Mouse (Mus musculus) forebrain, embryonic 10.5 days (tissue): ENCODE measurements around the gene Sf3a1. TPM values are rescaled to one million over a fixed set of nuclear protein-coding genes. Genes with fewer than 3 reads are reported as not detected.

Source experiments
- DNase-seq: peaks from one replicate; pipeline ENCODE4 v3.0.0-alpha.2; 2017; ENCODE audit warnings: low spot score; ENCODE audit errors: extremely low spot score
- H3K27ac ChIP-seq: fragments of 300-500 bp; sonication (generic); 2 replicates; pipeline ENCODE4 v1.5.1; 2016; ENCODE audit warnings: mild to moderate bottlenecking
- H3K27me3 ChIP-seq: fragments of 300-500 bp; sonication (generic); 2 replicates; pipeline ENCODE4 v1.6.1; 2016; ENCODE audit warnings: mild to moderate bottlenecking; ENCODE audit not compliant: poor library complexity, severe bottlenecking
- H3K36me3 ChIP-seq: fragments of 300-500 bp; sonication (generic); replicated peaks from 2 replicates; pipeline ENCODE4 v1.6.1; 2016; ENCODE audit warnings: mild to moderate bottlenecking, moderate library complexity
- H3K4me1 ChIP-seq: fragments of 300-500 bp; sonication (generic); 2 replicates; pipeline ENCODE4 v1.6.1; 2016
- H3K4me3 ChIP-seq: fragments of 300-500 bp; sonication (generic); 2 replicates; pipeline ENCODE4 v1.5.1; 2016; ENCODE audit warnings: mild to moderate bottlenecking, moderate library complexity
- H3K9me3 ChIP-seq: fragments of 300-500 bp; sonication (generic); 2 replicates; pipeline ENCODE4 v1.6.1; 2016; ENCODE audit warnings: mild to moderate bottlenecking, moderate library complexity
- WGBS: fragments of 180-500 bp; shearing (Covaris S2); methylation state at CpG from one replicate; pipeline ENCODE4 v1.1.7; 2016; 5-methylcytosine and 5-hydroxymethylcytosine counted together
- polyA plus RNA-seq: library from polyadenylated mRNA; unstranded; fragments of >200 nt; fragmentation: Nextera tagmentation; extraction: Ambion mirVana; gene quantifications from 2 replicates; pipeline ENCODE4 v1.2.1, GENCODE M21; 2016

The Sf3a1 gene
- polyA plus RNA-seq, 1 experiment from 2014 or later: 103 TPM

DNA sequence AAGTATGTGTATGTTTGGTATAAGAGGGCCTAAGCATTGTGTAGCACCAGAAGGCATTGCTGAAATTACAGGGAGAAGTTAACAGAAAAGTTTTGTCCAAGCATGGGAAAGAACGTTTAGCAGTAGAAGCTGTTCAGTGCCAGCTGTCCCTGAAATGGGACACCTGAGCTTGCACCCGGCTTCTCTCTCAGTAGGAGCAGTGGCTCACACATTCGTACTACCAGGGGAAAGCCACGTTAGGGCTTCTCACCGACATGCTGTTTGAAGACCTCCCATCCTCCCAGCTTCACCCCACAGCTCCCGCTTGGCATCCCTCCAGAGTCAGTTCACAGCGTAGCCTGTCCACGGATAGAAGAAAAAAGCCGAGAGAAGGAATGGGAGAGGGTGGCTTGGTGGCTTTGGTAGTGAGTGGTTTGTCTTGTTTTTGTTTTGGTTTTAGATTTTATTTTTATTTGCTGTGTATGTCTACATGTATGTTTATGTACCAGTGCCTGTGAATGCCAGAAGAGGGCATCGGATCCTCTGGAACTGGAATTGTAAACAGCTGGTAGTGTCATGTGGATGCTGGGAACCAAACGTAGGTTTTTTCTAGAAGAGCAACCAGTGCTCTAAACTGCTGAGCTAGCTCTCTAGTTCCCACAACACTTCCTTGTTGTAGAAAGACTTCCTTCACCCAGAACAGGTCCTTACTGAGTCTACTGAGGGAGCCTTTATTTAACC is 42.0 kb downstream of the Sf3a1 start:
- 90% methylated on average over 11 of the region's 11 CpGs for WGBS
- Histone ChIP-seq H3K27me3 (no peaks in the 10 kb centered on the region), H3K36me3 (peaks cover 16% of the 10 kb centered on the region), H3K27ac (no peak overlapping the region), H3K4me1 (peaks cover 7% of the 10 kb centered on the region), H3K9me3 (no peaks in the 10 kb centered on the region), H3K4me3 (no peak overlapping the region)
- DNase-seq: no peak

DNA sequence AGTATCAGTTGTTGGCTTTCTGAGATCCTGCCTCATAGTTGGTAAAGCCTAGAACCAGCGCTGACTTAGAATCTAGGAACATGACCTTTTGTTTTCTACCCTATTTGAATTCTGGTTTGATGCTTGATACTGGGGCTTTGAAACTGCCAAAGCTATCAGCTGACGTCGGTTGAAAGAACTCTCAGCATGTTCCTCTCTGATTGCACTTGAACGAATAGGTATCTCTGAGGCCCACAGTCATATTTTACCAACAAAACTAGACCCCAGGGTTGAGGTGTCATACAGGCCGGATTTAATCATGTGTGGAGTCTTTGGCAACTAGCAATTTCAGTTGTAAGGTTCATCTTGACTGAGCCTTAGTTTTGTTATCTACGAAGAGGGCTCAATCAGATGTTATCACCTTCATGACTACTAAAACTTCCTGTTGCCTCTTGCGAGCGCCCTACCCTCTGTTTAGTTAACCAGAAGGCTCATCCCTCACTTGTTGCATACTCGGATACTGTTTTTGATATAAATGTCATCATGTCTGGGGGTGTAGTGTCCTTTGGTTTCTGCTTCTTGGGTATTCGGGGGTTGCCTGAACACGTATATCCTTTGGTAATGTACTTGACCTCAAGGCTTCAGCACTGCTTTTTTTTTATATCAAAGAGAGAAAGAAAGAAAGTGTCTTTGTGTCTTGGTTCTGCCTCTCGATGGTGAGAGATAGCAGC is 43.0 kb downstream of the Sf3a1 start:
- Histone ChIP-seq H3K27ac (no peak overlapping the region), H3K4me3 (no peak overlapping the region), H3K36me3 (peaks cover 26% of the 10 kb centered on the region), H3K27me3 (no peaks in the 10 kb centered on the region), H3K4me1 (peaks cover 7% of the 10 kb centered on the region), H3K9me3 (no peaks in the 10 kb centered on the region)
- WGBS: 89% methylated on average over 12 of the region's 12 CpGs
- no peak for DNase-seq

- Histone ChIP-seq H3K4me3 (no peak overlapping the region), H3K36me3 (peaks cover 31% of the 10 kb centered on the region), H3K9me3 (no peaks in the 10 kb centered on the region), H3K27ac (no peak overlapping the region), H3K4me1 (peaks cover 7% of the 10 kb centered on the region), H3K27me3 (no peaks in the 10 kb centered on the region)
- DNase-seq: no peak
- WGBS: 74% methylated on average over 2 of the region's 2 CpGs
Observed at GRCm38 (mm10) chr11:4203705-4204074, 43.5 kb downstream of the Sf3a1 start.

DNA sequence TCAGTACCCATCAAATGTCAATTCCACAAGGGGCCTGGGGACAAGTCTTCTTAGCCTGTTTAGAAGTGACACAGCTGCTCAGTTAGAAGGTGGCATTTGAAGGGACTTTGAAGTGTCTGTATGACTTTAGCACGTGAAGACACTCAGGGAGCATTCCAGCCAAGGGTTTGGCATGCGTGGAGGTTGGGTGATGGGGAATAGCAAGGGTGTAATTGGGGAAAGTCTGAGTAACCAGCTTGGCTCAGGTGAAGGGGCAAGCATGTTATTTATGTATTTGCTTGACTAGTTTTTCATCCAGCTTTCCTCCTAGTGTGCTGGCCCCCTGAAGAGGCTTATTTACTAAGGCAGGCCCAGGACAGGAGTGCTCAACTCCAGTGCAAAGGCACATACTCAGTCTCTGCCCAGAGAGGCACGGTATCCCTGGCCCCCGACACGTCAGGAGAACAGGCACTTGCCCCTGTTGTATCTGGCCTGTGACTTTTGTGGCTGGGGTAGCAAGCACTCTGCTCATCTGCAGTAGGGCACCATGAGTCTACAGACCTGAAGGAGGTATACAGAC is 45.0 kb downstream of the Sf3a1 start:
- Histone ChIP-seq H3K4me3 (no peak overlapping the region), H3K27me3 (no peaks in the 10 kb centered on the region), H3K27ac (no peak overlapping the region), H3K4me1 (peaks cover 7% of the 10 kb centered on the region), H3K9me3 (no peaks in the 10 kb centered on the region), H3K36me3 (peaks cover 46% of the 10 kb centered on the region)
- 90% methylated on average over 5 of the region's 5 CpGs for WGBS
- DNase-seq: no peak

DNA sequence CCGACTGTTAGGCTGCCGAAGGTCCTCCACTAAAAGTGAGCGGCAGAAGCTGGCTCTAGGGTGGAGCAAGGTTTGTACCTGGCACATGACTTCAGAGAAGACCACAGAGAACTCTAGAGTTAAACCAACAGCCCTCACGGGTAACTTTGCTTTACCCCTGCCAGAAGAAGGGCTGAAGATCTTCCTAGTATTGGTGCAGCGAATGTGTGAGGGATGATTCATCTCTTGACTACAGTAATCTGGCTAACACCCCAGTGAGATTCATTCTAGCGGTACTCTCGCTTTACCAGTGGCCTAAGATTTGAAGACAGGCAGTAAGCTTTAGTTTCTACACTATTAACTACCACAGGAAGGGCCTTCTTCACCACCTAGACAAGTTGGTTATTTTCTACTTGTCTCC is 45.8 kb downstream of the Sf3a1 start:
- Histone ChIP-seq H3K4me3 (no peak overlapping the region), H3K27me3 (no peaks in the 10 kb centered on the region), H3K9me3 (no peaks in the 10 kb centered on the region), H3K4me1 (peaks cover 7% of the 10 kb centered on the region), H3K27ac (no peak overlapping the region), H3K36me3 (peaks cover 54% of the 10 kb centered on the region)
- WGBS: 87% methylated on average over 7 of the region's 7 CpGs
- no peak for DNase-seq

DNA sequence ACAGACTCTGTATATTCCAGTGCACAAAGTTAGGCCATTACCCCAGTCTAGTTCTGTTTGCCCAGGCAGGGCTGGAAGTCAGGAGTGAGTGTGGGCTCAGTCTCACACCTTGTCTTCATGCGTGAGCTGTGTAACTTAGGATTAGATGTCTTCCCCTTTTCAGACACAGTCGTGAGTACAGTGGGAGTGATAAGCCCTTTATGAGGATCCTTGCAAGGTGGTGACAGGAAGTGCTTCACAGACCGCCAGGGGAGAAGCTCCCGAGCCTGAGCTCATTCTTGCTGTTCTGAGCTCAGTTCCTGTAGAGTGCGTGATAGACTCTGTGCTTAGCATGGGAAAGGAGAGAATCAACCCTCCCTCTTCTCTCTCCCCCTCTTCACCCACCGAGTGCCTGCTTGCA is 46.4 kb downstream of the Sf3a1 start:
- Histone ChIP-seq H3K9me3 (no peaks in the 10 kb centered on the region), H3K27me3 (no peaks in the 10 kb centered on the region), H3K4me1 (peaks cover 7% of the 10 kb centered on the region), H3K4me3 (no peak overlapping the region), H3K36me3 (peaks cover 55% of the 10 kb centered on the region), H3K27ac (no peak overlapping the region)
- 77% methylated on average over 6 of the region's 6 CpGs for WGBS
- no peak for DNase-seq

DNA sequence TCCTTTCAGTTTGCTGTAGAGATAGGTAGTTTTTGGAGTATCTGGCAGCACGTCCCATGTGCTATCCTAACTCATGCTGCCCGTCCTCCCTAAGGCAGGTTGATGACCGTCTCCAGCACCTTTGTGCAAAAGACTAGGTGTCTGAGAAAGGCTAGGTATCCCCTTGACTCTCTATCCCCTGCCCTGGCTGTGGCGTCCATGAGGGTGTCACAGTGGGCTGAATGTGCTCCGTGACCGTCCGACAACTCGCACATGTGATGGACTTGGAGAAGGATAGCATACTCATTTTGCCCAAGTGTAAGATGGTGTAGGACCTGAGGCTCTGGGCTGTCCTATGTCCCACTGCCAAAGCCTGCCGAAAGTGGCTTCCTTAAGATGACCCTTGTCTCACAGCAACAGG is 47.5 kb downstream of the Sf3a1 start:
- H3K4me3 ChIP-seq: no peak overlapping the region
- no peak for DNase-seq
- H3K27ac ChIP-seq: no peak overlapping the region
- 89% methylated on average over 9 of the region's 9 CpGs for WGBS
- H3K4me1 ChIP-seq: peaks cover 7% of the 10 kb centered on the region
- no peaks in the 10 kb centered on the region for H3K9me3 ChIP-seq
- peaks cover 64% of the 10 kb centered on the region for H3K36me3 ChIP-seq
- H3K27me3 ChIP-seq: no peaks in the 10 kb centered on the region

DNA sequence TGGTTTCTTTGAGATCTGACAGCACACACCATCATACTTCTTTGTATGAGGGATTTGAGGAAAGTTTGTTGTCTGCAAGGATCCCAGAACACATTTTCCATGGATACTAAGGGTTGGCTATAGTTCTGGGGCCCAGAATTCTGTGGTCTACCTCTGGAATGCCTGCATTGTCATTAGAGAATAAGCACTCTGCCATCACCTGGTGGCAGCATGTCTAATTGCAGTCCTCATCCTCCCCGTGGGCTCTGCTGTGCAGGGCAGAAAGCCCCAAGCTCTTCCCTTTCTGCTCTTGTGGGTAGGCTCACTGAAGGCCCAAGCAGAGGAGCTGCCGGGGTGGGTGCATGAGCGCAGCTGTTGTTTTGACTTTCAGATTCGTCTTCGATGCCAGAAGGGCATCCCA is 49.4 kb downstream of the Sf3a1 start:
- H3K9me3 ChIP-seq: no peaks in the 10 kb centered on the region
- 83% methylated on average over 5 of the region's 5 CpGs for WGBS
- no peak for DNase-seq
- H3K27me3 ChIP-seq: no peaks in the 10 kb centered on the region
- H3K4me1 ChIP-seq: no peaks in the 10 kb centered on the region
- H3K36me3 ChIP-seq: peaks cover 83% of the 10 kb centered on the region
- no peak overlapping the region for H3K27ac ChIP-seq
- H3K4me3 ChIP-seq: no peak overlapping the region

DNA sequence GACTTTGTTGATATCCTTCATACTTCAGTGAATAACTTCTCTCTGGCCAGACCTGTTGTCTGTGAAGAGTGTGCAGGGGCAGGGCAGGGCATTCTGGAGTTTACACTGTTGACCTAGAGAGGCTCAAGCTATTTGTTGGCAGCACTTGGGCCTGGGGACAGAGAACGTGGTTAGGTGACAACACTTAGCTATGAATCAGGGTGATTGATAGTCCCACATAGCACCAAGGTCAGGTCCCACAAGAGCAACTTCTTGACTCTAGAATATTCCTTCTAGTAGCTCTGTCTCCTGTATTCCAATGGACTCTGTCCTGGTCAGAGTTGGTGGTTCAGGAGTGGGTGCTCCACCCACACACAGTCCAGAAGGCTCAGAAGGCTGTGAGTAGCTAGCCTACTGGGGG is 50.6 kb downstream of the Sf3a1 start:
- no peak overlapping the region for H3K27ac ChIP-seq
- WGBS: 90% methylated on average over 1 of the region's 1 CpGs
- no peak for DNase-seq
- H3K36me3 ChIP-seq: peaks cover 93% of the 10 kb centered on the region
- H3K9me3 ChIP-seq: no peaks in the 10 kb centered on the region
- H3K27me3 ChIP-seq: no peaks in the 10 kb centered on the region
- no peaks in the 10 kb centered on the region for H3K4me1 ChIP-seq
- no peak overlapping the region for H3K4me3 ChIP-seq

DNA sequence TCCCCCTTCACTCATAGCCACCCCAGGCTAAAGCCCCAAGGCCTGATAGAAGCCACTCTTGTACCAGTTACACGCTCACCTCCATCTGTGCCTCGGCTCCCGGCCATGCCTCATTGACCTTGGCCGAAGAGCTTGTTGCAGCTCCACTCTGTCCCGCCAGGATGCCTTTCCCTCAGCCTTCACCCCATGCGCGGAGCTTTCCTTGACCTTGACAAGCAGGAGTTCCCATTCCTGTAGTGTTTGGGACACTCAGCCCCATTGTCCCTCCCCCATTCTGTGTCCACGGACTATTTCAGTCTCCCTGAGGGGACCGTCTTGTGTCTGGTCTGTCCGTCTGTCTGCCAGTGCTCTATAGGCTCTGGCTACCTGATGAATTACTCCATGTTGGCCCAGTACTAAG is 53.0 kb downstream of the Sf3a1 start:
- WGBS: 94% methylated on average over 10 of the region's 10 CpGs
- H3K36me3 ChIP-seq: peaks cover 77% of the 10 kb centered on the region
- H3K27me3 ChIP-seq: peaks cover 7% of the 10 kb centered on the region
- no peak overlapping the region for H3K27ac ChIP-seq
- peaks cover 7% of the 10 kb centered on the region for H3K4me1 ChIP-seq
- H3K9me3 ChIP-seq: no peaks in the 10 kb centered on the region; the same call in 1 of the 2 replicates
- no peak overlapping the region for H3K4me3 ChIP-seq
- DNase-seq: no peak

GRCm38 (mm10) chr11:4214572-4214971 is 54.4 kb downstream of the Sf3a1 start:
- 95% methylated on average over 14 of the region's 14 CpGs for WGBS
- Histone ChIP-seq H3K4me3 (no peak overlapping the region), H3K27ac (no peak overlapping the region), H3K4me1 (peaks cover 20% of the 10 kb centered on the region), H3K9me3 (no peaks in the 10 kb centered on the region; the same call in 1 of the 2 replicates), H3K36me3 (peaks cover 62% of the 10 kb centered on the region), H3K27me3 (peaks cover 22% of the 10 kb centered on the region)
- no peak for DNase-seq

DNA sequence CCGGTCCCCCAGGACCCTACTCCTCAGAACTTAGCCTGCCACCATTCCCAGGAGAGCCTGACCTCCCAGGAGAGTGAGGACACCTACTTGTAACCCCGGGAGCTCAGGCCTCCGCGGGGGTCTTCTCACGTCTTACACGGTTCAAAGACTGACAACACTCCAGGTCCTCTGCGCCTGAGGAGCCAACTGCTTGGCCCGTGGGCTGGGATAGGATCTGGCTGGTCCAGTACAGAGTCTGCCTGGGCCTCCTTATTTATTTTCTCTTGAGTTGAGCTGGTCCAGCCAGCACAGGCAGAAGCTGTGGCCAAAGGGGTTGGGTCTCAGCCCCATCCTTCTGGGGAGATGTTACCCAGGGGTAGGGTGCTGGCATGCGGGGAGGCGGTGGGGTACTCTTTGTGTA is 54.9 kb downstream of the Sf3a1 start:
- no peak overlapping the region for H3K27ac ChIP-seq
- H3K9me3 ChIP-seq: no peaks in the 10 kb centered on the region; the same call in 1 of the 2 replicates
- no peak for DNase-seq
- peaks cover 57% of the 10 kb centered on the region for H3K36me3 ChIP-seq
- WGBS: 92% methylated on average over 10 of the region's 10 CpGs
- no peak overlapping the region for H3K4me3 ChIP-seq
- H3K4me1 ChIP-seq: peaks cover 20% of the 10 kb centered on the region
- peaks cover 27% of the 10 kb centered on the region for H3K27me3 ChIP-seq
